Mouse (Mus musculus): ENCODE results near the gene Lrig2. TPM values are rescaled to one million over a fixed set of nuclear protein-coding genes. Genes with fewer than 3 reads are reported as not detected.
"Not testable (repeated sequence)": the region's sequence is repeated elsewhere in the genome, so short reads cannot be mapped to it uniquely, and the experiment has no call there.

Gene Lrig2
- polyA plus RNA-seq, 1 experiment, result 4.1 TPM

DNA sequence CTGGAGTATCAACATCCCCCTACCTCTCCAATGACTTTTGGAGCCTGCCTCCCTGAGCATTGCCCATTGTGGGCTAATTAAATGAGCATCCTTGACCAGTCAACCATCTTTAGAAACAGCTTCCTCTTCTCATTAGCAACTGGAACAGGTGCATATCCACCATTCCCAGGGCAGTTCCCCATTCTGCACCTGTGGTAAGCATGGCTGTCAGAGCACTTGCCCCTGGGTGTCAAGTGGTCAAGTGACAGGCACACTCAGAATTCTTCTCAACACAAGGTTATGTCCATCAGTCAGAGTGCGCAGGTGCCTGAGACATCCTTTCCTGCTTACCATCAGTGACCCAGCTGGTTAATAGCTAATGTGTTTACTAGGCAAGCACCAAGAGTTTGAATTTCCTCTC lies 72.9 kb downstream of the Lrig2 start:
- WGBS, result 95% methylated on average over 1 of the region's 1 CpGs
- no peak for DNase-seq (ENCODE audit: low read depth, low spot score)

DNA sequence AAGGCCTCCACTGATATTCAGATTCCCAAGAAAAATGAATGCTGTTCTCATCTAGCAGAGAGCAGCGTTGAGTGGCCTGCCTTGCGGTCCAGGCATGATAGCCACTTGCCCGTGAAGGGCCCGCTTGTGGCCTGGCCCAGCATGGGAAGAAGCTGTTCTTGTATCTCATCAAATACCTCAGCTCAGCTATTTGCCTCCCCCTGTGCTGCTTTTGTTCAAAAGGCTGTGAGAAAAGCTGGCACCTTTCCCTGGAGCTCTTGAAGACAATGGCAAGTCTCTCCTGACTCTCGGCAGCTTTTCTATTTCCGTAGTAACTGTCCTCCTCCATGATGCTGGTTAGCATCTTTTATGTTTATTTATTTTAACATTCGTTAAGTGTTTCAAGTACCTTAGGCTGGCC lies 74.1 kb downstream of the Lrig2 start:
- DNase-seq (ENCODE audit: low read depth, low spot score), result no peak
- WGBS, result 78% methylated on average over 7 of the region's 7 CpGs

GRCm38 (mm10) chr3:104435947-104436346 lies 75.8 kb downstream of the Lrig2 start:
- no peak for DNase-seq (ENCODE audit: low read depth, low spot score)

DNA sequence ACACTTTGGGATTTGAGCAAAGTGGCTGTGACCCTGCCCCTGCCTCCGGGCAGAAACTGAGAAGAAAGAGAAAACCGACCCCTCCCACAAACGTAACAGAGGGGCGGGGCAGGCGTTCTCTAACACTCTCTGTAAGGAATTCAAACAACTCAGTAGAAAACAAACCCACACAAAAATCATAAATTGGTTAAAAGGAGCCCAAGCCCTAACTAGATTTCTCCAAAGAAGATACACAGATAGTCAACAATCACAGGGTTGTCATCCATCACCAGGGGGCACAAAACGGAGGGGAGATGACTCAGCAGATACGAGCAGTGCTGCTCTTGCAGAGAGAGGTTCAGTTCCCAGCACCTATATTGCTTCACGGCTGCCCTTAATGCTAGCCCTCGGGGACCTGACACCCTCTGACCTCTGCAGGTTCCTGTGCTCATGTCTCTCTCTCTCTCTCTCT lies 77.4 kb downstream of the Lrig2 start:
- no peak for DNase-seq (ENCODE audit: low read depth, low spot score)
- 12% methylated on average over 9 of the region's 9 CpGs for WGBS

More at GRCm38 (mm10) chr3:104435947-104436346, 75.8 kb downstream of the Lrig2 start:
- WGBS, result 54% methylated on average over 3 of the region's 3 CpGs

- no peak for DNase-seq (ENCODE audit: low read depth, low spot score)
- 82% methylated on average over 6 of the region's 6 CpGs for WGBS
Observed at GRCm38 (mm10) chr3:104432651-104433050, 79.1 kb downstream of the Lrig2 start.

DNA sequence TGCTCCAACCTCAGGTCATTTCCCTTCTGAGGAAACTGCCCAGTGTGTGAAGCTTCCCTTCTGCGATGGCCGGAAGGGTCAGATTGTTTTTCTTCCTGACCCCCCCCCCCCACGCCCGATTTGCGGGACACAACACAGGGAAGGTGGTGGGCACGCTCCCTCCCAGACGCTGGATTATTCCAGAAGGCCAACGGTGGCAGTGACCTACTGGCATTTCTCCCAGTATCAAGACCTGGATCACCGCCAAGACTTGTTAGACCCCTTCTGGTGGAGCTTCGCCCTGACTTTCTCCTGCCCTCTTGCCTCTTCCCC lies 79.9 kb downstream of the Lrig2 start:
- DNase-seq (ENCODE audit: low read depth, low spot score), result no peak
- WGBS, result 32% methylated on average over 9 of the region's 10 CpGs

DNA sequence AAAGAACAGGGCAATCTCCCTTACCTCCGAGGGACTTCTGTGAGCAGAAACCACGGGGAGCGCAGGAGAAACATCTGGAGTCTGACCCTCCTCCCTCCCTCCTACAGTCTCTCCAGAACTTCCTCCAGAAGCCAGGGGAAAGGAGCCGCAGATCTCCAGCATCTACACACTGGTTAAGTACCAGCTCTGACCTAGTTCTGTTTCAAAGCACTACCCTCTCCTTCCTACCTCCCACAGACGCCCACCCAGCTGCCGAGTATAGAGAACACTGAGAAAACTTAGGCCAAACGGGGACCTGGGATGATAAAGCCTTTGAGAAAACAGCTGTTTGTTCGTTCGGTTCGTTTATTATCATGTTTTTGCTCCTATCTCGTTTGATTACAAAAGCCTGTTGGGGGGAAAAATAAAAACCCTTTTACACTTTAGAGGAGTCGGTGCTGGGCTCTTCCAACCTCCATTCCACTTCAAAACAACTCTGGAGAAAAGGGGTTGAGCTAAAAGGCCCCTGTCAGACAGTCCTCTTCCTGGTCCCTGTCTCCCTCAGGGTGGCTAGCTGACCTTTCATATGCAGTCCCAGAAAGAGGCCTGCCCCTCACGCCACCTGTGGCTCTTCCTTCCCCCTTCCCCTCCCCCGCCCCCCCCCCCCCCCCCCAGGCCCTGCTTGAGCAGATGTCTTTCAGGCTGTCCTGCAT lies 80.4 kb downstream of the Lrig2 start:
- WGBS, result 40% methylated on average over 13 of the region's 14 CpGs
- no peak for DNase-seq (ENCODE audit: low read depth, low spot score)

GRCm38 (mm10) chr3:104427354-104427753 lies 84.4 kb downstream of the Lrig2 start:
- 100% methylated on average over 2 of the region's 2 CpGs for WGBS

GRCm38 (mm10) chr3:104424346-104424745 lies 87.4 kb downstream of the Lrig2 start:
- 54% methylated on average over 7 of the region's 7 CpGs for WGBS
- no peak for DNase-seq (ENCODE audit: low read depth, low spot score)

More at GRCm38 (mm10) chr3:104427354-104427753, 84.4 kb downstream of the Lrig2 start:
- not testable (repeated sequence) for DNase-seq (ENCODE audit: low read depth, low spot score)

DNA sequence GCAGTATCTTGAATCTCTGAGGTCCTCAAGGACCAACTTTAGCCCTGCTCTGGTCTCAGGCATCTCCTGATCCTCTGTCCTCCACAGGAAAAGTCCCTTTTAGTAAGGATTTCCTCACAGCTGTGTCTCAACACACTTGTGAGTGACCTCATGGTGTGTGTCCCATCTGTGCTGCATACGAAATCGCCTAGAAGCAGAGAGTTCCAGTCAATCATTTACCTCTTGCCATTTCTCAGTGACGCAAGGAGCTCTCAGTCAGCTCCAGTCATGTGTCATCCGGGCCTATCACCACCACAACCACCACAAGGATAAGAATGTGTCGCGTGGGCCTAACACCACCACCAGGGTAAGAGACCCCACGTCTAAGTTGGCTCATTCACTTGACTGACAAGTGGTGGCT lies 90.8 kb downstream of the Lrig2 start:
- 67% methylated on average over 7 of the region's 7 CpGs for WGBS
- no peak for DNase-seq (ENCODE audit: low read depth, low spot score)

GRCm38 (mm10) chr3:104419990-104420389 lies 91.7 kb downstream of the Lrig2 start:
- DNase-seq (ENCODE audit: low read depth, low spot score), result no peak
- 82% methylated on average over 4 of the region's 4 CpGs for WGBS

- no peak for DNase-seq (ENCODE audit: low read depth, low spot score)
- 47% methylated on average over 5 of the region's 5 CpGs for WGBS
Observed at GRCm38 (mm10) chr3:104416806-104417205, 94.9 kb downstream of the Lrig2 start.

GRCm38 (mm10) chr3:104412482-104412881 lies 99.2 kb downstream of the Lrig2 start:
- WGBS, result 41% methylated on average over 6 of the region's 6 CpGs

DNA sequence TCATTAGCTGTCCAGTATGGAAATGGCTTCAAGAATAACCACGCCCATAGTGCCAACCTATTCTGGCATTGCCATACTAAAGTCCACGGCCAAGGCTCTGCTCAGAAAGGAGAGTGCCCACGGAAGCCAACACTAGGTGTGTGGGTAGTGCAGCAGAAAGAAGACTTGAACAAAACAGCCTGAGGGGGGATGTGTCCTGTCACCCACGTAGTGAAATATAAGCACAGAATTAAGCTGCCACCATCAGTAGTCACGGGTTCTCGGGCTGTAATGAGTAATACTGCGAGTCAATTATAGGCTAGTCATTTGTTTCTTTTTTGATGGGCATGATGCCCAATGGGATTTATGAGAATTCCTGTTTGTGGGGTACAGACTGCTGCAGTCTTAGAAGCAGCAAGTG lies 104.2 kb downstream of the Lrig2 start:
- WGBS, result 70% methylated on average over 7 of the region's 7 CpGs

More at GRCm38 (mm10) chr3:104412482-104412881, 99.2 kb downstream of the Lrig2 start:
- DNase-seq (ENCODE audit: low read depth, low spot score), result no peak

DNA sequence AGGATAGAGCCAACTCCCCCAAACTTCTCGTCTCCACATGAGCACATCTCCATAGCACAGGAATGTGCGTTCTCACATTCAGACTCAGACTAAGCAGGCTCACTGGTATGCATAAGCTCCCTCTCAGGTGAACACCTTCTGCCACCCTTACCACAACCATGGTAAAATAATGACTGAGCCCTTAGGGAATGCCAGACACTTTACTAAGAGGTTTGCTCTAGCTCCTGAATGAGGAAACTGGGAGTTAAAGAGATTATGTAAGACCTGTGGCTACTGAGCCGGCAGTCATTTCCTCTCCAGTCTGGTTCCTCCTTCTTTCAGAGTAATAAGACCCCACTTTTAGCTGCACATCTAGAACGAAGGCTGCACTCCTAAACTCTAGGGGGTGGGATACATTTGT lies 108.1 kb downstream of the Lrig2 start:
- 83% methylated on average over 4 of the region's 4 CpGs for WGBS
- DNase-seq (ENCODE audit: low read depth, low spot score), result no peak

More for the DNA sequence above, 104.2 kb downstream of the Lrig2 start:
- no peak for DNase-seq (ENCODE audit: low read depth, low spot score)

- DNase-seq (ENCODE audit: low read depth, low spot score), result no peak
- WGBS, result 62% methylated on average over 2 of the region's 2 CpGs
Observed at GRCm38 (mm10) chr3:104401176-104401575, 110.5 kb downstream of the Lrig2 start.

DNA sequence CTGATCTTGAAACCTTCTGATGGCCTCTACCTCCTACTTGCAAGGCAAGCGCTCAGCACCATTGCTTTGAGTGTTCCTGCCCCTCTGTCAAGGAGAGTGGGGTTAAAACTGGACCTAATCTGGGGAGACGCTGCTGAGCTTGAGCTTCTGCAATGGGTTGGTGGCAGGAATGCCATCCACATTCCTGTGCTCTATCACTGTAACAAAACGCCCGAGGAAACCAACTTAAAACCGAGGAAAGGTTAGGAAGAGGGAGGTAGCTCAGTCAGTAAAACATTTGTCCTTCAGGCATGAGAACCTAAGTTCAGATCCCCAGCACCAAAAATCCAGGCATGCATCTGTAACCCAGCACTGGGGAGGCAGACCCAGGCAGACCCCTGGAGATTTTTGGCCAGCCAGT lies 111.6 kb downstream of the Lrig2 start:
- DNase-seq (ENCODE audit: low read depth, low spot score), result no peak
- 87% methylated on average over 5 of the region's 5 CpGs for WGBS

DNA sequence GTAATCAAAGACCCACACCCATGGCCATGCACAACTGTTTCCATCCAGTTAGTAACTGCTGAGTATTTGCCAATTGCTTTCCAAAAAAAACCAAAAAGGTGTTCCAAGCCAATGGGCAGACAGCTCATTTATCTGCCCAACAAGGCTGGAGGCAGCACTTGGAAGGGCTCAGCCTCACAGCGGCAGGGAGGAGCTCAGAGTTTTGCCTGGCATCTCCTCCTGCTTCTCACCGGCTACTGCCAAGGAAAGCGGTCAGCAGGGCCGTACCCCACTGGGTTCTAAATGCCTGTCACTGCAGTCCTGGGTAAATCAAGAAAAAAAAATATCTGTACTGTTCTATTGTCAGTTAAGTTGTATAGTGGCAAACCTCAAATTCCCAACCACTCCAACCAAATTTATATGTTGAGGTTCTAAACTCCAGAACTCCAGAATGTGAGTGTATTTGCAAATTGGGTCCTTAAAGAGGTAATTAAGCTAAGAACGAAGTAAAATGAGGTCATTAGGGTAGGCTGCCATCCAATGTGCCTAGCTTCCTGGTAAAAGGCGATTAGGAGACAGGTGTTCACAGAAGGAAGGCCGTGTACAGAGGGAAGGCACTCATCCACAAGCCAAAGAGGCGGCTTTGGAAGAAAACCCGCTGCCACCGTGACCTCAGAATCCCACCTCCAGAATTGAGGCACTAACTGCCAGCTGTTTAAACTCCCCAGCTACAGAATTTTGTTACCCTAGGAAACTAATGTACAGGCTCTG lies 112.2 kb downstream of the Lrig2 start:
- no peak for DNase-seq (ENCODE audit: low read depth, low spot score)
- WGBS, result 60% methylated on average over 10 of the region's 10 CpGs

DNA sequence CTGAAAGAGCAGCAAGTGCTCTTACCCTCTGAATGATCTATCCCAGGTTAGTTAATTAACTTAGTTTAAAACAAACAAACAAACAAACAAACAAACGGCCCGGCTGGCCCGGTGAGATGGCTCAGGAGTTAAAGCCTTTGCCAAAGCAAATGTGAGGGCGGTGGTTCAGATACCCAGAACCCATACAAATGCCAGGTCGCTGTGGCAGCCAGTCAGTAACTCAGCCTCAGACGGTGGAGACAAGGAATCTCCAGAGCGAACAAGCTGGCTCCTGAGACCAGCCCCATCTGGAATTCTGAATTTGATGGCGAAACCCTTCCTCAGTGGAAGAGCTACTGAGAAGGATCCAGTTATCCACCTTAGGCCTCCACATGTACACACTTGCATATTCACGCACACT lies 114.4 kb downstream of the Lrig2 start:
- no peak for DNase-seq (ENCODE audit: low read depth, low spot score)
- WGBS, result 74% methylated on average over 9 of the region's 9 CpGs

GRCm38 (mm10) chr3:104396736-104397081 lies 115.0 kb downstream of the Lrig2 start:
- 60% methylated on average over 3 of the region's 3 CpGs for WGBS
- no peak for DNase-seq (ENCODE audit: low read depth, low spot score)

- WGBS, result 73% methylated on average over 11 of the region's 11 CpGs
Observed at GRCm38 (mm10) chr3:104396067-104396735, 115.5 kb downstream of the Lrig2 start.

More at GRCm38 (mm10) chr3:104396067-104396735, 115.5 kb downstream of the Lrig2 start:
- DNase-seq (ENCODE audit: low read depth, low spot score), result no peak

Measured in large intestine, adult 2 months (tissue).